Mouse (Mus musculus) heart, postnatal 14 days (tissue): Measurements from ENCODE around the gene Zbtb25. TPM values are rescaled to one million over a fixed set of nuclear protein-coding genes. Genes with fewer than 3 reads are reported as not detected.

Experiments used
- DNase-seq, 2 experiments: peaks; one replicate each; pipeline ENCODE4 v3.0.0; 2021 to 2022
- intact Hi-C: fragments of 180-260 bp; cut with DNase I; formaldehyde crosslinking; loops from one replicate; pipeline ENCODE4 v1.15.1; 2025
- total RNA-seq, 2 experiments: library from RNA; stranded (reverse); gene quantifications; 2 replicates each; pipeline ENCODE4 v1.2.3; 2021

Zbtb25 gene
- total RNA-seq, 2 experiments from 2014 or later = 7.5 to 8.3 TPM

DNA sequence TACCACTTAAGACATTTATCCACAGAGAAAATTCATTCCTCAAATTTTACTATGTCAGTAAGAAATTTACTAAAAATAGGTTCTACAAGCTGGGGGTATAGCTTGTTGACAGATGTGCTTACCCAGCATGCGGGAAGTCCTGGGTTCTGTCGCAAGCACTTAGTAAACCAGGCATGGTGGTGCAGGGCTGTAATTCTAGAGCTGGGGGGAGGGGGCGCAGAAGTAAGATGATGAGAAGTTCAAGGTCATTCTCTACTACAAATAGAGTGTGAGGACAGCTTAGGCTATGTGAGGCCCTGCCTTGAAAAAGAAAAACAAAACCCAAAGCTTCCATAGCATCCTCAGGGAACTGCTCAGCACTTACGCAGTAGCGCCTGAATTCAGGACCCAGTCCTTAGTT is 9.2 kb upstream of the Zbtb25 start:
- DNase-seq = no peak

GRCm38 (mm10) chr12:76377726-76378125 is 8.3 kb upstream of the Zbtb25 start:
- intact Hi-C loops = loop anchor here (10.0 kb wide), 1 partner anchor 97 kb away; no protein-coding TSS in a partner anchor
- no peak for DNase-seq

More for the DNA sequence above, 9.2 kb upstream of the Zbtb25 start:
- intact Hi-C loops = loop anchor here (10.0 kb wide), 1 partner anchor 96 kb away; no protein-coding TSS in a partner anchor

DNA sequence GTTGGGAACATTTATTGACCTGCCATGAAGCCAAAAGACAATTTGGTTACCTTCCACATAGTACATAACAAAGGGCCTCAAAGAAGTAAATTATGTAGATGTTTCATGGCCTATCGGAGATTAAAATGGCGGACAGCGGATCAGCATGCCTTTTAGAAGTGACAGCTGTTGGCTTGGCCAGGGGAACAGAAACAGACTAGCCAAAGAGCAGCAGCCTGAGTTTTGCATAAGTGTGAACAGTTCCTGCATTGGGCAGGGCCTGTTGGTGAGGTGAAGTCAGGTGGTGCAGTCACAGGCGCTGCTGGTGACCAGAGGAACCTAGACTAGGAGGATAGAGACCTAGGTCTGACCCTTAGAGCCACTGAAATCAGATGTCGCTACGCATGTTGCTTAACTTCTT is 7.7 kb upstream of the Zbtb25 start:
- intact Hi-C loops = loop anchor here (10.0 kb wide), 1 partner anchor 98 kb away; no protein-coding TSS in a partner anchor
- no peak for DNase-seq

- intact Hi-C loops = loop anchor here (10.0 kb wide), 1 partner anchor 98 kb away; no protein-coding TSS in a partner anchor
- DNase-seq = peak in 1 of 2 experiments; percentile 18
These were observed 7.2 kb upstream of the Zbtb25 start for GRCm38 (mm10) chr12:76376649-76377048.

DNA sequence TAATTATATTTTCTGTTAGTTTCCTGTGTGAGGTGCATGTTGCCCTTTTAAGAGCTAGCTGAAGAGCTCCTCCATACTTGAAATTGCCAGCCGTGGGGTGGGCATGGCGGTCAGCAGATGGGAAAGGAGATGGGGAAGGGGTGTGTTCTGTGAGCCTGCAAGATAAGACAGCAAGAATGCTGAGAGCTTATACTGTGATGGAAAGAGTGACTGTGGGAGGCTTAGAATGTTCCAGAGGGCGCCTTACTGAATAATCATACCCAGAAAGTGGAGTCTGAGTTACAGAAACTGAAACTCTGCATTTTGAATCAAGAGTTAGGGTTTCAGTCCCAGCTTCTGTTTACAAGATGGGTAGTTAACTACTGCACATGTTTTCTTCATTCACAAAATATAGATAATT is 6.1 kb upstream of the Zbtb25 start:
- no peak for DNase-seq
- intact Hi-C loops = loop anchor here (10.0 kb wide), 1 partner anchor 99 kb away; no protein-coding TSS in a partner anchor

DNA sequence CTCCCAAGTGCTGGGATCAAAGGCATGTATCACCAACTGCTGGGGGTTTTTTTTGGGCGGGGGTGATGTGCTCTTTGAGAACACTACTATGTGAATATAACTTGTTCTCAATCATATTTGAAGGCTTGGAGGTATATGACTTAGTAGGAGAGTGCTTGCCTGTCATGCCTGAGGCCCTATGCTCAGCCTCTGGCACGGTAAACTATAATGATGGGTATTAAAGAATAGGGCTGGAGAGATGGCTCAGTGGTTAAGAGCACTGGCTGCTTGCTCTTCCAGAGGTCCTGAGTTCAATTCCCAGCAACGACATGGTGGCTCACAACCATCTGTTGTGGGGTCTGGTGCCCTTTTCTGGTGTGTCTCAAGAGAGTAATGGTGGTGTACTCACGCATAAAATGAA is 5.5 kb upstream of the Zbtb25 start:
- DNase-seq = no peak
- intact Hi-C loops = loop anchor here (10.0 kb wide), 1 partner anchor 100 kb away; no protein-coding TSS in a partner anchor

GRCm38 (mm10) chr12:76373991-76374390 is 4.6 kb upstream of the Zbtb25 start:
- no peak for DNase-seq
- intact Hi-C loops = loop anchor here (10.0 kb wide), 1 partner anchor 101 kb away; no protein-coding TSS in a partner anchor

GRCm38 (mm10) chr12:76372881-76373818 is 3.7 kb upstream of the Zbtb25 start:
- DNase-seq = no peak
- intact Hi-C loops = loop anchor here (10.0 kb wide), 1 partner anchor 102 kb away; no protein-coding TSS in a partner anchor

GRCm38 (mm10) chr12:76372046-76372445 is 2.6 kb upstream of the Zbtb25 start:
- no peak for DNase-seq
- intact Hi-C loops = loop anchor here (10.0 kb wide), 1 partner anchor 103 kb away; no protein-coding TSS in a partner anchor

DNA sequence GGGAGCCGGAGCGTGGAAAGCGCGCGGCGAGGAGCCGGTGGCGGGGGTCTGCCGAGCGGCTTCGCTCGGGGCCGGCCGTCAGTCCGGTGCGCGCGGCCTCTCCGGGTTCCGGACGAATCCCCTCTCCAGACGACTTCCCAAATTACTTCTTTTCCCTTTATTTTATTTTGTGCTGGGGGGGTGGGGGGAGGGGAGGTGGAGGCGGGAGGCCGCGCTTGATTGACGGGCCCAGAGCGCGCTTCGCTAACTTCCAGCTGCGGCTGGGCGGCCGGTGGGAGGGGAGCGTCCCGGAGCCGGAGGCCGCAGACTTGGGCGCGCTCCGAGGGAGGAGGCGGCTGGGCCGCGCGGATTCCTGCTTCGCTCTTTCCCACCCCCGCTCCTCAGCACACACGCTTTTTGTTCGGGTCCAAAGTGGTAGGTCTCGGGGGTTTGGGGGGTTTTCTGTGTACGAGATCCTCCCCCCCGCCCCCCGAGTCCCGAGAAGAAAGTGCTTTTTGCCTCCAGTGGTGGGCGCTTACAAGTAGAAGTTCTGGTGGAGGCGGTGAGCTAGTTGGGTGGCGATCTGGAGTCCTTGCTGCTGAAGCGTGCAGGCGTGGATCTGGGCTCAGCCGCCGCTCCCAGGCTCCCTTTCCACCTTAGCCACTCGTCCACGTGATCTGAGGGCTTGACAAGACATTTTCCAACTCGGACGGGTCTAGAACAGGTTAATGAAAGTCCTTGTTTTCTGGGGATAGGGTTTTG is 1.6 kb upstream of the Zbtb25 start:
- DNase-seq = peak; percentile 88 to 90
- intact Hi-C loops = loop anchor here (2.0 to 10.0 kb wide), 2 partner anchors 32 to 104 kb away; no protein-coding TSS in a partner anchor

DNA sequence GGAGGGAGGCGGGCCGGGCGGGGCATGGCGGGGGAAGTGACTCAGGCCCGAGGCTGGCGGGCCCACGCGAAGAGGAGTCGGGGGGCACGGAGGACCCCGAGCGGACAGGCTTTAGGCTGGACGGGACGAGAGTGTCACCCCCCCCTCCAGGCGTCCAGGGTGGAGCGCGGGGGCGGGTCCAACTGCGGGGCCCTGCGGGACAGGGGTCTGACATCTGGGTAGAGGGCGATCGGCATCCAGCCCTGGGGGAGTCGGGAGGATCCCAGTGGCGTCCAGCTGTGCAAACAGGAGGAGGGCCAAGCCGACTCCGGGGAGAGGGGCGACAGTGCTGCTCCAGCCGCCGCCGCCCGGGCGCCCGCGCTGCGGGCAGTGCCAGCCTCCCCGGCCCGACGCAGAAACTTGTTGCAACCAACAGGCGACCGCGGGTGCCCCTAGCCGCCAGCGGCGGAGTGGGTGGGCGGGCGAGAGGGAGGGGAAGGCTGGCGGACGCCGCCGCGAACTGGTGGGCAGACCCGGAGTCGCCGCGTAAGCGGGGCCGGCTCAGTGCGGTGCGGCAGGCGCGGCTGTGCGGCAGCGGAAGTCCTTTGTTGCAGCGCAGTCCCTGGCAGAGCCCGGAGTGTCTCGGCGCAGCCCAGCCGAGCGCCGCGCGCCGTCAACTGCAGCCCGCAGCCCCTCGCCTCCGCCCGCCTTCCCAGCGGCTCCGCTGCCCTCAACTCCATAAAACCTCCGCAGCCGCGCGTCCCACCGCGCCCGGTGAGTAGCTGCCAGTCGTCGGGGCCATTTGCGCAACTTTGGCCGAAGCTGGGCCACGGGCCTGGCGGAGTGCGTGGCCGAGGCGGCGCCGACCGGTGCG is 802 bp upstream of the Zbtb25 start, which contains the start of gene Zbtb1:
Gene Zbtb1 (plus strand): TSS at position 289 of the 853 bp plus-strand sequence.
- intact Hi-C loops = loop anchor here (2.0 to 10.0 kb wide), 2 partner anchors 33 to 105 kb away; no protein-coding TSS in a partner anchor
- peak; percentile 82 to 84 for DNase-seq

- intact Hi-C loops = no loop called here
- DNase-seq = peak in 1 of 2 experiments; percentile 66
These were observed 604 bp downstream of the Zbtb25 start for GRCm38 (mm10) chr12:76368790-76369205.

- no peak for DNase-seq
- intact Hi-C loops = no loop called here
These were observed 1.1 kb downstream of the Zbtb25 start for GRCm38 (mm10) chr12:76368201-76368789.

- DNase-seq = peak in 1 of 2 experiments; percentile 19
- intact Hi-C loops = no loop called here
These were observed 2.1 kb downstream of the Zbtb25 start for GRCm38 (mm10) chr12:76367096-76367995.

- no peak for DNase-seq
- intact Hi-C loops = no loop called here
These were observed 3.1 kb downstream of the Zbtb25 start for GRCm38 (mm10) chr12:76366276-76366675.

- DNase-seq = no peak
- intact Hi-C loops = no loop called here
These were observed 7.1 kb downstream of the Zbtb25 start for GRCm38 (mm10) chr12:76362303-76362676.

GRCm38 (mm10) chr12:76361405-76362302 is 7.7 kb downstream of the Zbtb25 start:
- DNase-seq = no peak
- intact Hi-C loops = no loop called here
